Comparison of ENCODE assay signal across 11 mouse cellular contexts in the genomic region with DNA sequence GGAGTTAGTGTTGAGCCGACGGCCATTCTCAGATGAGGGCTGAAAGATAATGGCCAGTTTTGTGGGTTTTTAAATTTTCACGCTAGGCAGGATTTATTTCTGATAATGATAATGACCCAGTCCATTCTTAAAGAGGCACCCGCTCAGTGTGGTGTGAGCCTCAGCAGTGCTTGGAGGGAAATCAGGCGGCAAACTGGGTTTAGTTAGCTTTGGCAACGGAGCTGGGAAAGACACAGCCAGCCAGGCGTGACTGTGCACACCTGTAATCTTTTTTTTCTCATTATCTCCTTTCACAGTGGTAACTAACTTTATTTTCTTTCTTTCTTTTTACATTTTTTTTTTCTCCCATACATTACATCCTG. TPM values are rescaled to one million over a fixed set of nuclear protein-coding genes. Genes with fewer than 3 reads are reported as not detected.
A peak's percentile ranks its signal among the peaks of the same experiment; 100 is the strongest.
DNase-seq lines count a peak whose midpoint lies in the region; ATAC-seq and TF ChIP-seq lines count a peak whose summit lies in the region.
"Had no signal": no experiment of that assay in that cellular context is flagged by ENCODE, and none has a peak within 500 bp of the region (broad histone marks: within the 10 kb centered on the region; RNA-seq: fewer than 3 reads in every experiment).

No protein-coding gene starts in this region.

- 32% methylated on average over 7 of the region's 7 CpGs for WGBS in forebrain, embryonic 10.5 days
- 18% methylated on average over 7 of the region's 7 CpGs for WGBS in forebrain, postnatal 0 days
- WGBS in kidney, embryonic 14.5 days, result 27% methylated on average over 7 of the region's 7 CpGs
- WGBS in embryonic facial prominence, embryonic 15.5 days, result 22% methylated on average over 7 of the region's 7 CpGs
- WGBS in midbrain, embryonic 11.5 days, result 40% methylated on average over 7 of the region's 7 CpGs

- ATAC-seq in forebrain, postnatal 0 days, result no peak
- no peak for ATAC-seq in kidney, embryonic 14.5 days (ENCODE audit: low FRiP score, low TSS enrichment)
- ATAC-seq in embryonic facial prominence, embryonic 15.5 days (ENCODE audit: insufficient number of reproducible peaks, low FRiP score, low TSS enrichment, low read depth), result no peak
- no peak for ATAC-seq in midbrain, embryonic 11.5 days (ENCODE audit: low FRiP score)
- ATAC-seq in activated CD4-positive, CD25-positive, alpha-beta regulatory T cell, adult 4 months, result no peak

- peaks cover 10% of the 10 kb centered on the region for H3K9me3 ChIP-seq in forebrain, embryonic 10.5 days
- H3K9me3 ChIP-seq in forebrain, postnatal 0 days (ENCODE audit: low read length), result no peaks in the 10 kb centered on the region
- peaks cover 2% of the 10 kb centered on the region; the same call in 1 of the 2 replicates for H3K9me3 ChIP-seq in kidney, embryonic 14.5 days (ENCODE audit: control insufficient read depth, low read length)
- H3K9me3 ChIP-seq in embryonic facial prominence, embryonic 15.5 days (replicated peaks), result no peaks in the 10 kb centered on the region
- peaks cover 6% of the 10 kb centered on the region; the same call in 1 of the 2 replicates for H3K9me3 ChIP-seq in midbrain, embryonic 11.5 days (ENCODE audit: control insufficient read depth, low read length)

- H3K4me3 ChIP-seq in forebrain, embryonic 10.5 days, result peak overlapping the region; percentile 27; the same call in 1 of the 2 replicates
- no peak overlapping the region for H3K4me3 ChIP-seq in forebrain, postnatal 0 days (ENCODE audit: low read depth, low read length)
- no peak overlapping the region; the same call in 1 of the 2 replicates for H3K4me3 ChIP-seq in kidney, embryonic 14.5 days (ENCODE audit: low read length)
- no peak overlapping the region for H3K4me3 ChIP-seq in embryonic facial prominence, embryonic 15.5 days (replicated peaks)
- H3K4me3 ChIP-seq in midbrain, embryonic 11.5 days (ENCODE audit: low read depth, low read length), result no peak overlapping the region

- peak overlapping the region; percentile 63; the same call in 1 of the 2 replicates for H3K27ac ChIP-seq in forebrain, embryonic 10.5 days
- H3K27ac ChIP-seq in forebrain, postnatal 0 days (ENCODE audit: low read depth, low read length), result no peak overlapping the region
- H3K27ac ChIP-seq in kidney, embryonic 14.5 days (ENCODE audit: low read depth, low read length), result no peak overlapping the region
- no peak overlapping the region for H3K27ac ChIP-seq in embryonic facial prominence, embryonic 15.5 days (replicated peaks)
- peak overlapping the region; percentile 63 for H3K27ac ChIP-seq in midbrain, embryonic 11.5 days (ENCODE audit: low read depth, low read length)

- 0 out of 2 replicates have a peak, but pooled peaks cover 5% of the 10 kb centered on the region for H3K27me3 ChIP-seq in forebrain, embryonic 10.5 days (ENCODE audit: poor library complexity, severe bottlenecking)
- H3K27me3 ChIP-seq in forebrain, postnatal 0 days (ENCODE audit: insufficient read depth, low read length), result no peaks in the 10 kb centered on the region
- no peaks in the 10 kb centered on the region for H3K27me3 ChIP-seq in kidney, embryonic 14.5 days (ENCODE audit: control insufficient read depth, insufficient read depth, low read length)
- no peaks in the 10 kb centered on the region for H3K27me3 ChIP-seq in embryonic facial prominence, embryonic 15.5 days
- H3K27me3 ChIP-seq in midbrain, embryonic 11.5 days (ENCODE audit: control insufficient read depth, insufficient read depth, low read length), result no peaks in the 10 kb centered on the region

- TF ChIP-seq CTCF in forebrain, postnatal 0 days (IDR thresholded peaks at IDR 0.05; ENCODE audit: low read depth), result no peak

- no peak overlapping the region for H3K4me2 ChIP-seq in forebrain, postnatal 0 days (ENCODE audit: low read depth)
- peak overlapping the region; percentile 24; the same call in 1 of the 2 replicates for H3K4me2 ChIP-seq in kidney, embryonic 14.5 days (replicated peaks; ENCODE audit: low read depth, low read length)
- H3K4me2 ChIP-seq in embryonic facial prominence, embryonic 15.5 days (replicated peaks), result peak overlapping the region; percentile 9; the same call in 1 of the 2 replicates
- peak overlapping the region; percentile 19; the same call in 1 of the 2 replicates for H3K4me2 ChIP-seq in midbrain, embryonic 11.5 days

- no peaks in the 10 kb centered on the region for H3K36me3 ChIP-seq in forebrain, embryonic 10.5 days (replicated peaks)
- H3K36me3 ChIP-seq in forebrain, postnatal 0 days (ENCODE audit: insufficient read depth), result no peaks in the 10 kb centered on the region
- H3K36me3 ChIP-seq in kidney, embryonic 14.5 days (ENCODE audit: control insufficient read depth, insufficient read depth, low read length), result no peaks in the 10 kb centered on the region
- H3K36me3 ChIP-seq in embryonic facial prominence, embryonic 15.5 days, result no peaks in the 10 kb centered on the region
- no peaks in the 10 kb centered on the region for H3K36me3 ChIP-seq in midbrain, embryonic 11.5 days (ENCODE audit: control insufficient read depth, insufficient read depth, low read length)

- DNase-seq in forebrain, embryonic 10.5 days (ENCODE audit: extremely low spot score, low spot score), result no peak
- DNase-seq in forebrain, postnatal 0 days, result no peak
- DNase-seq in kidney, adult 11 months, result no peak
- DNase-seq in midbrain, embryonic 11.5 days (ENCODE audit: low spot score, missing footprints), result no peak
- no peak for DNase-seq in urinary bladder, postnatal 14 days (ENCODE audit: low spot score)
- DNase-seq: cerebellum, postnatal 36 days; heart, postnatal 4 days; lung, adult 2 months had no signal

- no peak overlapping the region for H3K9ac ChIP-seq in forebrain, postnatal 0 days
- no peak overlapping the region for H3K9ac ChIP-seq in kidney, embryonic 14.5 days (ENCODE audit: low read depth, low read length)
- no peak overlapping the region for H3K9ac ChIP-seq in embryonic facial prominence, embryonic 15.5 days
- no peak overlapping the region for H3K9ac ChIP-seq in midbrain, embryonic 11.5 days (ENCODE audit: low read length)

- peaks cover 24% of the 10 kb centered on the region for H3K4me1 ChIP-seq in forebrain, embryonic 10.5 days
- H3K4me1 ChIP-seq in forebrain, postnatal 0 days (ENCODE audit: insufficient read depth), result peaks cover 6% of the 10 kb centered on the region; the same call in 1 of the 2 replicates
- peaks cover 12% of the 10 kb centered on the region for H3K4me1 ChIP-seq in kidney, embryonic 14.5 days (ENCODE audit: control insufficient read depth, insufficient read depth, low read length)
- H3K4me1 ChIP-seq in embryonic facial prominence, embryonic 15.5 days, result peaks cover 16% of the 10 kb centered on the region
- H3K4me1 ChIP-seq in midbrain, embryonic 11.5 days (ENCODE audit: control insufficient read depth, insufficient read depth, low read length), result peaks cover 13% of the 10 kb centered on the region

RNA-seq across cellular contexts. Expression of a gene that starts 36.4 kb away (rescaled TPM):
- 0.59 and 0.79 TPM in 2 replicates for polyA plus RNA-seq in forebrain, embryonic 10.5 days (2016; fragmentation: Nextera tagmentation; extraction: Ambion mirVana)
- 1.5 and 2.6 TPM in 2 replicates for total RNA-seq in forebrain, postnatal 0 days (2014; rRNA removed)
- 1.9 and 2.4 TPM in 2 replicates for polyA plus RNA-seq in forebrain, postnatal 0 days (2015; fragmentation: Nextera tagmentation; extraction: Ambion mirVana)
- 0.60 and 0.70 TPM in 2 replicates for polyA plus RNA-seq in kidney, embryonic 14.5 days (2014; fragmentation: Nextera tagmentation; extraction: Ambion mirVana)
- 4.3 and 4.8 TPM in 2 replicates for polyA plus RNA-seq in embryonic facial prominence, embryonic 15.5 days (2015; fragmentation: Nextera tagmentation; extraction: Ambion mirVana)
- 1.7 and 2.6 TPM in 2 replicates for polyA plus RNA-seq in midbrain, embryonic 11.5 days (2014; fragmentation: Nextera tagmentation; extraction: Ambion mirVana)
- polyA plus RNA-seq in activated CD4-positive, CD25-positive, alpha-beta regulatory T cell, adult 4 months (2017; shearing (Covaris generic)), result 1 to 10 TPM in 1 of 2 experiments, under 1 TPM in 1; 0.97 to 2.4 TPM

Comparison
In these comparisons a context has a peak if more than half of its experiments do, and no peak if none do; other contexts are left out.
1. H3K27ac ChIP-seq: peak in forebrain, embryonic 10.5 days (single experiment) and midbrain, embryonic 11.5 days (single experiment); none in forebrain, postnatal 0 days (single experiment), kidney, embryonic 14.5 days (single experiment) and embryonic facial prominence, embryonic 15.5 days (single experiment).